Mouse (Mus musculus): ENCODE results near the gene Zbtb37. TPM values are rescaled to one million over a fixed set of nuclear protein-coding genes. Genes with fewer than 3 reads are reported as not detected.
"Not testable (repeated sequence)": the region's sequence is repeated elsewhere in the genome, so short reads cannot be mapped to it uniquely, and the experiment has no call there.

The Zbtb37 gene
- total and polyA plus RNA-seq, 2 experiments from 2014 or later = 8.5 to 35.5 TPM

DNA sequence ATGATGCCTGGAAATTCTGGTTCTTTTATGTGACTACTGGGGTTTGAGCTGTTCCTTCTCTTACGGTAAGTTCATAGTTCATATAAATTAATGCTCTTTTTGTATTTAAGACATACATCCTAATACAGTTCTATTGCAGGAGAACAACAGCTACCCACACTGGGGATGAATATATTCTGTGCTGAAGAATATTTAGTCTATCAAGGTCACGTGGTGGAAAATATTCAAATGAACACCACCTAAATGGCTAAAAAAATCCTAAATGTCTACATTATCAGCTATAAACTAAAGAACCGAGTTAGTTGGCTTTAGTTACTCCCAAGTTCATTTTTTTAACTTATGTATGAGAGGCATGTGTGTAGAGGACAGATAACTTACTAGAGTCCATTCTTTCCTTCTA lies 4.6 kb downstream of the Zbtb37 start:
- Histone ChIP-seq H3K4me2 (ENCODE audit: low read depth, low read length, poor library complexity, severe bottlenecking) (no peak overlapping the region), H3K4me3 (ENCODE audit: low read depth, low read length) (no peak overlapping the region), H3K36me3 (ENCODE audit: insufficient read depth, low read length) (peaks cover 27% of the 10 kb centered on the region; the same call in 1 of the 2 replicates), H3K27me3 (ENCODE audit: insufficient read depth, low read length) (no peaks in the 10 kb centered on the region), H3K4me1 (ENCODE audit: insufficient read depth, low read length) (no peaks in the 10 kb centered on the region), H3K9me3 (ENCODE audit: low read length) (no peaks in the 10 kb centered on the region), H3K9ac (replicated peaks; ENCODE audit: low read length, poor library complexity, severe bottlenecking) (no peak overlapping the region), H3K27ac (ENCODE audit: low read depth, low read length) (no peak overlapping the region)
- ATAC-seq (ENCODE audit: low FRiP score) = no peak
- TF ChIP-seq CTCF (IDR thresholded peaks at IDR 0.05) = no peak
- no peak for DNase-seq (ENCODE audit: low spot score)
- WGBS = 96% methylated on average over 3 of the region's 3 CpGs

DNA sequence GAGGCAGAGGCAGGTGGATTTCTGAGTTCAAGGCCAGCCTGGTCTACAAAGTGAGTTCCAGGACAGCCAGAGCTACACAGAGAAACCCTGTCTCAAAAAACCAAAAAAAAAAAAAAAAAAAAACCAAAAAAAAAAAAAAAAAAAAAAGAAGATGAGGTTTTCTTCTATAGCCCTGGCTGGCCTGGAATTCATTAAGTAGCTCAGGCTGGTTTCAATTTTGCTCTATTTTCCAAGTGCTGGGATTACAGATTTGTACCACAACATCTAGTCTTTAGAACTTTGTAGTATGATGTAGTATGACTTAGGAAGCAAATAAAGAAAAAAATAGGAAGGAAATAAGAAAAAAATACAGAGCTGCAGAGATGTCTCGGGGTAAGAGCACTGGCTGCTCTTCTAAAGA lies 6.2 kb downstream of the Zbtb37 start:
- H3K36me3 ChIP-seq (ENCODE audit: insufficient read depth, low read length) = peaks cover 27% of the 10 kb centered on the region; the same call in 1 of the 2 replicates
- ATAC-seq (ENCODE audit: low FRiP score) = not testable (repeated sequence)
- 90% methylated on average over 1 of the region's 1 CpGs for WGBS

DNA sequence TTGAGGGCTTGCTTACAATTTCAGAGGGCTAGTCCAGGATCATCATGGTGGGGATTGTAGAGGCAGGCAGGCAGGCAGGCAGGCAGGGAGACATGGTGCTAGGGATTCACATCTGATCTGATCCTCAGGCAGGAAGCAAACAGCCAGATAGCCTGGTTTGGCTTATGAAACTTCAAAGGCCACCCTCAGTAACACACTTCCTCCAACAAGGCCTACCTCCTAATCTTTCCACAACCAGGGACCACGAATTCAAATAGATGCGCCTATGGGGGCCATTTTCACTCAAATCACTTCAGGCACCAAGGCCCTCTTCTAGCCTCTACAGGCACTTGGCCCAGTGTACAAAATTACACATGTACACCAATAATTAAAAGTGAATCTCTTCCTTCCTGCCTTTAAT lies 7.5 kb downstream of the Zbtb37 start:
- no peak overlapping the region for H3K4me2 ChIP-seq (ENCODE audit: low read depth, low read length, poor library complexity, severe bottlenecking)
- H3K27ac ChIP-seq (ENCODE audit: low read depth, low read length) = no peak overlapping the region
- no peak overlapping the region for H3K9ac ChIP-seq (replicated peaks; ENCODE audit: low read length, poor library complexity, severe bottlenecking)
- TF ChIP-seq CTCF (IDR thresholded peaks at IDR 0.05) = no peak
- ATAC-seq (ENCODE audit: low FRiP score) (no peak), DNase-seq (ENCODE audit: low spot score) (no peak)
- H3K4me3 ChIP-seq (ENCODE audit: low read depth, low read length) = no peak overlapping the region
- H3K4me1 ChIP-seq (ENCODE audit: insufficient read depth, low read length) = no peaks in the 10 kb centered on the region
- no peaks in the 10 kb centered on the region for H3K27me3 ChIP-seq (ENCODE audit: insufficient read depth, low read length)
- H3K36me3 ChIP-seq (ENCODE audit: insufficient read depth, low read length) = peaks cover 24% of the 10 kb centered on the region; the same call in 1 of the 2 replicates
- WGBS = 87% methylated on average over 2 of the region's 2 CpGs
- H3K9me3 ChIP-seq (ENCODE audit: low read length) = no peaks in the 10 kb centered on the region

More for the DNA sequence above, 6.2 kb downstream of the Zbtb37 start:
- H3K27me3 ChIP-seq (ENCODE audit: insufficient read depth, low read length); H3K9ac ChIP-seq (replicated peaks; ENCODE audit: low read length, poor library complexity, severe bottlenecking); H3K4me3 ChIP-seq (ENCODE audit: low read depth, low read length); DNase-seq (ENCODE audit: low spot score); H3K27ac ChIP-seq (ENCODE audit: low read depth, low read length); H3K4me1 ChIP-seq (ENCODE audit: insufficient read depth, low read length); H3K4me2 ChIP-seq (ENCODE audit: low read depth, low read length, poor library complexity, severe bottlenecking); H3K9me3 ChIP-seq (ENCODE audit: low read length): not testable (repeated sequence)

DNA sequence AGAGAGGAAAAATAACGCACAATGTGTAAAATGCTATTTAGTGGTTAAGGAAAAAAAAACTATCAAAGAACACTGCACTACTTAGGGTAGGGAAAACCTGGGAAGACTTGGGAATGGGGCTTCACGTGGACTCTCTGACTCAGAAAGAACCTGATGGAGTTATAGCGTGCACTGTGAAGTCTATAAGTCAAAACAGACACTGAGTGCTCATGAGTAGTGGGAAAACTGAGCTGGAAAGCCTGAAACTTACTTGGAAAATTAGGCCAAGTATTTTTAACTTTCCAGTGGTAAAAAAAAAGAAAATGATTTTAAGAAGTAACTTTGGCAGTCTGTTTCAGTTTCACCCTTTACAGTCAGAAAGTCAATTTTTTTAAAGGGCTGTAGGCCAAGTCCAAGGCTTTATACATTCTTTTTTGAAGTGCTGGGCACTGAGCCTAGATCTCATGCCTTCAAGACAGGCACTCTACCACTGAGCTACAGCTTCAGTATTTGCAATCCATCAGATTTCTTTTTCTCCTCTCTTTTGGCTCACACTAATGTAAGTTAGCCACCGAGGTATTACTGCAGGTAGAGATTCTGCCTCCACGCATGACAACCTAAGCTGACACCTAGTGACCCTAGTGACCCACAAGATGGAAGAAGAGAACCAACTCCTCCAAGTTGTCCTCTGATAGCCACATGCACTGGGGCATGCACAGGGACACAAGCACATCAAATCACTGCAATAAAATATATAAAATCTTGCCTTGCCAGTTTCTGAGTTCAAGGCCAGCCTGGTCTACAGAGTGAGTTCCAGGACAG lies 9.0 kb downstream of the Zbtb37 start:
- DNase-seq (ENCODE audit: low spot score) (no peak), ATAC-seq (ENCODE audit: low FRiP score) (no peak)
- H3K27ac ChIP-seq (ENCODE audit: low read depth, low read length) = no peak overlapping the region
- no peaks in the 10 kb centered on the region for H3K4me1 ChIP-seq (ENCODE audit: insufficient read depth, low read length)
- no peaks in the 10 kb centered on the region for H3K9me3 ChIP-seq (ENCODE audit: low read length)
- WGBS = 88% methylated on average over 5 of the region's 5 CpGs
- peaks cover 19% of the 10 kb centered on the region; the same call in 1 of the 2 replicates for H3K36me3 ChIP-seq (ENCODE audit: insufficient read depth, low read length)
- no peaks in the 10 kb centered on the region for H3K27me3 ChIP-seq (ENCODE audit: insufficient read depth, low read length)
- no peak overlapping the region for H3K4me2 ChIP-seq (ENCODE audit: low read depth, low read length, poor library complexity, severe bottlenecking)
- no peak overlapping the region for H3K4me3 ChIP-seq (ENCODE audit: low read depth, low read length)
- H3K9ac ChIP-seq (replicated peaks; ENCODE audit: low read length, poor library complexity, severe bottlenecking) = no peak overlapping the region
- no peak for TF ChIP-seq CTCF (IDR thresholded peaks at IDR 0.05)

DNA sequence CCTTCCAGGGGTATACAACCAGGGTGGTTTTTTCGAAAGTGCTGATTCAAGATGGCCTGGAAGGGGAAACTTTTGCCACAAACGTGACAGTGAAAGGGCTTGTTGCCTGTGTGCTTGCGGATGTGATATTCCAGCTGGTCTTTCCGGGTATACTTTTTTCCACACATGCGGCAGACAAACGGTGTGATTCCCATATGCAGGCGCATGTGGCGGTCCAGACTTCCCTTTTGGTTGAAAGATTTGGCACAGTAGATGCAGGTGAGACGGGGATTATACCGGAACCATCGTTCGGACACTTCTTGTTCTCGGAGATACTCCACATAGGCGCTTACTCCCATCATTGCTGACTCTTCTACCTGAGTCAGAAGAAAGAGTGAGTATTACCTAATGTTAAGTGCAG lies 14.6 kb downstream of the Zbtb37 start:
- TF ChIP-seq CTCF (IDR thresholded peaks at IDR 0.05) = no peak
- no peak for DNase-seq (ENCODE audit: low spot score)
- H3K4me3 ChIP-seq (ENCODE audit: low read depth, low read length) = no peak overlapping the region
- no peaks in the 10 kb centered on the region for H3K27me3 ChIP-seq (ENCODE audit: insufficient read depth, low read length)
- no peaks in the 10 kb centered on the region for H3K9me3 ChIP-seq (ENCODE audit: low read length)
- H3K4me2 ChIP-seq (ENCODE audit: low read depth, low read length, poor library complexity, severe bottlenecking) = no peak overlapping the region
- peaks cover 26% of the 10 kb centered on the region for H3K36me3 ChIP-seq (ENCODE audit: insufficient read depth, low read length)
- no peak overlapping the region for H3K27ac ChIP-seq (ENCODE audit: low read depth, low read length)
- no peak for ATAC-seq (ENCODE audit: low FRiP score)
- whole genome bisulfite sequencing = 97% methylated on average over 14 of the region's 14 CpGs
- H3K4me1 ChIP-seq (ENCODE audit: insufficient read depth, low read length) = no peaks in the 10 kb centered on the region
- no peak overlapping the region for H3K9ac ChIP-seq (replicated peaks; ENCODE audit: low read length, poor library complexity, severe bottlenecking)

DNA sequence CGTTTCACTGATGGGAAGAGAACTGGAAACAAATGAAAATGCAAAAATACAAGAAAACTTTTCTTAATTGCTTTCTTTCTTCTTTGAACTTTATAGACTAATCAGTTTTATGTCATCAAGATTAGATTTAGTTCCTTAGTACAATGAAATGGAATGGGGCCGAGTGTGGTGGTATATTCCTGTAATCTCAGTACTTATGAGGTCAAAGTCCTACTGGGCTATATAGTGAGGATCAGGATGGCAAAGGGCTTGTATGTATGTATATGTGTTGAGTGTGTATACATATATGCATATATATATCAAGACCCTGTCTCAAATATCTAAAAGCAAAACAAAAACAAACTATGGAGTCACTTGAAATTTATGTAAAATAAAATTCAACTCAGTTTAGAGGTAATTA lies 18.3 kb downstream of the Zbtb37 start:
- H3K9me3 ChIP-seq (ENCODE audit: low read length) = no peaks in the 10 kb centered on the region
- no peak overlapping the region for H3K27ac ChIP-seq (ENCODE audit: low read depth, low read length)
- H3K36me3 ChIP-seq (ENCODE audit: insufficient read depth, low read length) = peaks cover 28% of the 10 kb centered on the region
- no peak for TF ChIP-seq CTCF (IDR thresholded peaks at IDR 0.05)
- no peak overlapping the region for H3K4me2 ChIP-seq (ENCODE audit: low read depth, low read length, poor library complexity, severe bottlenecking)
- H3K4me1 ChIP-seq (ENCODE audit: insufficient read depth, low read length) = no peaks in the 10 kb centered on the region
- 95% methylated on average over 2 of the region's 2 CpGs for WGBS
- H3K9ac ChIP-seq (replicated peaks; ENCODE audit: low read length, poor library complexity, severe bottlenecking) = no peak overlapping the region
- DNase-seq (ENCODE audit: low spot score) = no peak
- no peak overlapping the region for H3K4me3 ChIP-seq (ENCODE audit: low read depth, low read length)
- H3K27me3 ChIP-seq (ENCODE audit: insufficient read depth, low read length) = no peaks in the 10 kb centered on the region
- ATAC-seq (ENCODE audit: low FRiP score) = no peak

Data from midbrain, postnatal 0 days (tissue).